Mouse (Mus musculus) mature B cell (primary cell): Measurements from ENCODE around the gene Anapc15.

Source experiments
- in situ Hi-C: fragments of 300-500 bp; cut with MboI; formaldehyde crosslinking; loops from 2 replicates; pipeline ENCODE4 v1.14.3; 2019

The Anapc15 gene

GRCm38 (mm10) chr7:101847934-101848333, 15.6 kb upstream of the Anapc15 start:
- in situ Hi-C loops, result no loop called here

GRCm38 (mm10) chr7:101851689-101852088, 11.8 kb upstream of the Anapc15 start:
- in situ Hi-C loops, result no loop called here

GRCm38 (mm10) chr7:101852846-101853245, 10.7 kb upstream of the Anapc15 start:
- in situ Hi-C loops, result no loop called here

GRCm38 (mm10) chr7:101853816-101854215, 9.7 kb upstream of the Anapc15 start:
- in situ Hi-C loops, result no loop called here

- in situ Hi-C loops, result no loop called here
Observed at GRCm38 (mm10) chr7:101857094-101857493, 6.4 kb upstream of the Anapc15 start, which contains the start of gene Folr2. Gene Folr2 (minus strand): TSS chr7:101857194.

- in situ Hi-C loops, result no loop called here
Observed at GRCm38 (mm10) chr7:101858362-101858761, 5.2 kb upstream of the Anapc15 start.

- in situ Hi-C loops, result no loop called here
Observed at GRCm38 (mm10) chr7:101860978-101861377, 2.5 kb upstream of the Anapc15 start.

GRCm38 (mm10) chr7:101862291-101862690, 1.2 kb upstream of the Anapc15 start:
- in situ Hi-C loops, result no loop called here

GRCm38 (mm10) chr7:101866491-101867265, 3.2 kb downstream of the Anapc15 start:
- in situ Hi-C loops, result no loop called here

GRCm38 (mm10) chr7:101867482-101867881, 4.0 kb downstream of the Anapc15 start:
- in situ Hi-C loops, result no loop called here

GRCm38 (mm10) chr7:101868241-101869162, 5.0 kb downstream of the Anapc15 start:
- in situ Hi-C loops, result no loop called here

GRCm38 (mm10) chr7:101869163-101869500, 5.6 kb downstream of the Anapc15 start:
- in situ Hi-C loops, result no loop called here

GRCm38 (mm10) chr7:101870629-101871028, 7.1 kb downstream of the Anapc15 start, which contains the start of gene Folr1:
Gene Folr1 (minus strand): TSS chr7:101870788.
- in situ Hi-C loops, result no loop called here

- in situ Hi-C loops, result no loop called here
Observed at GRCm38 (mm10) chr7:101871296-101871695, 7.8 kb downstream of the Anapc15 start.

GRCm38 (mm10) chr7:101875978-101876377, 12.5 kb downstream of the Anapc15 start:
- in situ Hi-C loops, result no loop called here

GRCm38 (mm10) chr7:101880855-101881254, 17.3 kb downstream of the Anapc15 start:
- in situ Hi-C loops, result no loop called here

- in situ Hi-C loops, result no loop called here
Observed at GRCm38 (mm10) chr7:101882413-101883154, 19.1 kb downstream of the Anapc15 start.

GRCm38 (mm10) chr7:101884160-101884559, 20.6 kb downstream of the Anapc15 start:
- in situ Hi-C loops, result no loop called here

GRCm38 (mm10) chr7:101886274-101886673, 22.8 kb downstream of the Anapc15 start:
- in situ Hi-C loops, result no loop called here

GRCm38 (mm10) chr7:101888460-101888859, 24.9 kb downstream of the Anapc15 start:
- in situ Hi-C loops, result no loop called here

GRCm38 (mm10) chr7:101895695-101896094, 32.2 kb downstream of the Anapc15 start:
- in situ Hi-C loops, result no loop called here
